Mouse (Mus musculus) CH12.LX (cell line): ENCODE measurements around the gene Cyp2u1. TPM values are rescaled to one million over a fixed set of nuclear protein-coding genes. Genes with fewer than 3 reads are reported as not detected.

Experiments
- DNase-seq: peaks from one replicate; pipeline ENCODE4 v3.0.0-alpha.2; 2013; ENCODE audit errors: extremely low read depth
- H3K27ac ChIP-seq: 2 replicates; pipeline ENCODE4 v1.5.1; 2012; ENCODE audit warnings: low read depth, mild to moderate bottlenecking, control low read depth, moderate library complexity; ENCODE audit not compliant: insufficient read depth
- H3K27me3 ChIP-seq: replicated peaks from 2 replicates; pipeline ENCODE3; 2012; ENCODE audit warnings: inconsistent platforms
- H3K36me3 ChIP-seq, 2 experiments: replicated peaks in 1 of 2; 2 replicates each; pipeline versions ENCODE3 to v1.6.1; 2012; ENCODE audit warnings: inconsistent platforms in 1 of 2, low read length in 1 of 2, mild to moderate bottlenecking in 1 of 2, mixed read lengths in 1 of 2, moderate library complexity in 1 of 2; ENCODE audit not compliant: control insufficient read depth in 1 of 2, insufficient read depth in 1 of 2
- H3K4me1 ChIP-seq, 2 experiments: 2 replicates each; pipeline ENCODE4 v1.6.1; 2012; ENCODE audit warnings: inconsistent platforms in 1 of 2, moderate library complexity in 1 of 2; ENCODE audit not compliant: insufficient read depth in 2 of 2, control insufficient read depth in 1 of 2
- H3K4me2 ChIP-seq: 2 replicates; pipeline ENCODE4 v1.6.1; 2012; ENCODE audit warnings: low read depth, mild to moderate bottlenecking, control low read depth; ENCODE audit not compliant: poor library complexity, insufficient read depth, severe bottlenecking
- H3K4me3 ChIP-seq, 3 experiments: fragments of 150-350 bp in 1 of 3; sonication (generic) in 1 of 3; replicated peaks in 1 of 3; 2 replicates each; pipeline versions ENCODE3 to v1.5.1; 2011 to 2012; ENCODE audit warnings: low read depth in 2 of 3, low read length in 2 of 3, mild to moderate bottlenecking in 2 of 3, moderate library complexity in 2 of 3, control low read depth in 1 of 3, improper control_type of control experiment in 1 of 3, inconsistent platforms in 1 of 3, mixed read lengths in 1 of 3; ENCODE audit not compliant: poor library complexity in 1 of 3
- H3K79me2 ChIP-seq: replicated peaks from 2 replicates; pipeline ENCODE4 v1.6.1; 2012; ENCODE audit warnings: mild to moderate bottlenecking, moderate library complexity; ENCODE audit not compliant: control insufficient read depth, poor library complexity, insufficient read depth, severe bottlenecking; ENCODE audit errors: extremely low read depth
- H3K9ac ChIP-seq: 2 replicates; pipeline ENCODE4 v1.6.1; 2012; ENCODE audit warnings: low read depth, mild to moderate bottlenecking, control low read depth, moderate library complexity; ENCODE audit not compliant: insufficient read depth
- H3K9me3 ChIP-seq: replicated peaks from 2 replicates; pipeline ENCODE3; 2012; ENCODE audit warnings: low read length, inconsistent platforms, mixed read lengths
- CHD2 ChIP-seq: IDR thresholded peaks from 2 replicates; pipeline ENCODE4 v1.6.1; 2011; ENCODE audit warnings: low read length, improper control_type of control experiment
- CTCF ChIP-seq, 2 experiments: IDR thresholded peaks in 1 of 2; conservative IDR thresholded peaks in 1 of 2; 2 replicates each; pipeline ENCODE4 v1.5.1; 2011 to 2012; ENCODE audit warnings: low read depth in 2 of 2, low read length in 2 of 2, improper control_type of control experiment in 1 of 2, inconsistent platforms in 1 of 2, mild to moderate bottlenecking in 1 of 2, moderate library complexity in 1 of 2
- ETS1 ChIP-seq: conservative IDR thresholded peaks from 2 replicates; pipeline ENCODE4 v1.6.1; 2012; ENCODE audit warnings: low read depth, mild to moderate bottlenecking, inconsistent platforms, low read length, improper control_type of control experiment, moderate library complexity
- GABPA ChIP-seq: IDR thresholded peaks from 2 replicates; pipeline ENCODE4 v1.6.1; 2012; ENCODE audit warnings: low read depth, low read length, improper control_type of control experiment, inconsistent platforms; ENCODE audit not compliant: insufficient replicate concordance
- HCFC1 ChIP-seq: IDR thresholded peaks from 2 replicates; pipeline ENCODE4 v1.6.1; 2012; ENCODE audit warnings: low read depth, mild to moderate bottlenecking, inconsistent platforms, low read length, improper control_type of control experiment
- JUN ChIP-seq: IDR thresholded peaks from 2 replicates; pipeline ENCODE4 v1.6.1; 2011; ENCODE audit warnings: low read depth, mild to moderate bottlenecking, low read length, improper control_type of control experiment, moderate library complexity; ENCODE audit not compliant: insufficient read depth
- KAT2A ChIP-seq: IDR thresholded peaks from 2 replicates; pipeline ENCODE4 v1.6.1; 2012; ENCODE audit warnings: low read length, improper control_type of control experiment, inconsistent platforms; ENCODE audit not compliant: insufficient replicate concordance
- MAFK ChIP-seq: IDR thresholded peaks from 2 replicates; pipeline ENCODE4 v1.6.1; 2011; ENCODE audit warnings: low read length, improper control_type of control experiment; ENCODE audit not compliant: insufficient replicate concordance
- MAX ChIP-seq: IDR thresholded peaks from 2 replicates; pipeline ENCODE4 v1.6.1; 2011; ENCODE audit warnings: low read length, improper control_type of control experiment
- MAZ ChIP-seq: IDR thresholded peaks from 2 replicates; pipeline ENCODE4 v1.6.1; 2012; ENCODE audit warnings: low read depth, mild to moderate bottlenecking, inconsistent platforms, low read length, improper control_type of control experiment, moderate library complexity
- NRF1 ChIP-seq: IDR thresholded peaks from 2 replicates; pipeline ENCODE4 v1.6.1; 2014; ENCODE audit warnings: low read depth, mild to moderate bottlenecking, inconsistent platforms, low read length, improper control_type of control experiment, moderate library complexity
- PAX5 ChIP-seq: IDR thresholded peaks from 2 replicates; pipeline ENCODE4 v1.6.1; 2012; ENCODE audit warnings: low read length, inconsistent platforms, mixed read lengths
- RAD21 ChIP-seq: IDR thresholded peaks from 2 replicates; pipeline ENCODE4 v1.6.1; 2011; ENCODE audit warnings: low read depth, mild to moderate bottlenecking, low read length, improper control_type of control experiment, moderate library complexity
- SIN3A ChIP-seq: IDR thresholded peaks from 2 replicates; pipeline ENCODE4 v1.6.1; 2012; ENCODE audit warnings: low read length, improper control_type of control experiment, inconsistent platforms
- SMC3 ChIP-seq: IDR thresholded peaks from 2 replicates; pipeline ENCODE4 v1.6.1; 2011; ENCODE audit warnings: low read depth, low read length, improper control_type of control experiment
- UBTF ChIP-seq: IDR thresholded peaks from 2 replicates; pipeline ENCODE4 v1.6.1; 2012; ENCODE audit warnings: low read depth, mild to moderate bottlenecking, inconsistent platforms, low read length, improper control_type of control experiment, moderate library complexity
- ZC3H11A ChIP-seq: IDR thresholded peaks from 2 replicates; pipeline ENCODE4 v1.6.1; 2012; ENCODE audit warnings: low read depth, mild to moderate bottlenecking, inconsistent platforms, low read length, improper control_type of control experiment
- ZMIZ1 ChIP-seq: IDR thresholded peaks from 2 replicates; pipeline ENCODE4 v1.6.1; 2012; ENCODE audit warnings: low read depth, mild to moderate bottlenecking, inconsistent platforms, low read length, improper control_type of control experiment
- dilution Hi-C: fragments of 300-500 bp; cut with MboI; formaldehyde crosslinking; loops from 2 replicates; pipeline ENCODE4 v1.14.3; 2020; ENCODE audit warnings: low sequenced_read_pairs; ENCODE audit not compliant: extremely low pct_unique_long_range_greater_than_20kb, extremely low pct_ligation_motif_present
- in situ Hi-C: fragments of 300-500 bp; cut with MboI; formaldehyde crosslinking; loops from 3 replicates; pipeline ENCODE4 v1.14.3; 2019; ENCODE audit warnings: low sequenced_read_pairs, low pct_ligation_motif_present, low pct_unique_long_range_greater_than_20kb, mixed read lengths
- polyA plus RNA-seq: library from polyadenylated mRNA; unstranded; fragments of >175 nt; gene quantifications from 2 replicates; pipeline ENCODE4 v1.2.1, GENCODE M21; 2012; ENCODE audit warnings: low read depth; ENCODE audit not compliant: insufficient read length
- total RNA-seq, 2 experiments: library from RNA; depleted of rRNA; stranded (reverse); fragments of 300-350 nt in 1 of 2; fragments of >200 nt in 1 of 2; gene quantifications; 2 replicates each; pipeline ENCODE4 v1.2.3; 2012 to 2014

Gene Cyp2u1
- total and polyA plus RNA-seq, 3 experiments = 0.54 to 2.0 (median 0.60) TPM

DNA sequence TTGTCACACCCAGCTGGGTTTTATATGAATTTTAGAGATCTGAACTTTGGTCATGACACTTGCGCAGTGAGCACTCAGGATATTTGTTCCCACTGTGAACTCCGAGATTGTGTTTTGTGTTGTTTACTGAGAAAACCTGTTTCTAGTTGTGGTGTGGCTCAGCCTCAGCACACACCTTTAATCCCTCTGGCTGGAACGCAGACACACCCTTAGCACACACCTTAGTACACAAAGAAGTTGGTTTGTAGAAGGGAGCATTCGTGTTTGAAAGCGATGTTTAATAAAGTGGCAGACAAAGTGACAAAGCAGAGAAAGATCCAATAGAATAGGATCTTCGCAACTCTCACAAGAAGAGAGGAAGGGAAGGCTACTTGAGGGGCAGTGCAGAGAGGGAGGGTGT is 42.6 kb downstream of the Cyp2u1 start:
- DNase-seq = no peak
- Histone ChIP-seq H3K9ac (no peak overlapping the region), H3K79me2 (0 out of 2 replicates have a peak, but pooled peaks cover 4% of the 10 kb centered on the region), H3K27ac (no peak overlapping the region), H3K27me3 (no peaks in the 10 kb centered on the region), H3K4me2 (no peak overlapping the region), H3K4me1 (peaks cover 0 to 9% of the 10 kb centered on the region in 2 experiments; a peak in 1 of 4 replicates), H3K4me3 (no peak overlapping the region), H3K36me3 (peaks cover 0 to 40% of the 10 kb centered on the region in 2 experiments), H3K9me3 (no peaks in the 10 kb centered on the region)
- in situ Hi-C loops (no loop called here), dilution Hi-C loops (no loop called here)
- TF ChIP-seq SIN3A (no peak), RAD21 (no peak), HCFC1 (no peak)

DNA sequence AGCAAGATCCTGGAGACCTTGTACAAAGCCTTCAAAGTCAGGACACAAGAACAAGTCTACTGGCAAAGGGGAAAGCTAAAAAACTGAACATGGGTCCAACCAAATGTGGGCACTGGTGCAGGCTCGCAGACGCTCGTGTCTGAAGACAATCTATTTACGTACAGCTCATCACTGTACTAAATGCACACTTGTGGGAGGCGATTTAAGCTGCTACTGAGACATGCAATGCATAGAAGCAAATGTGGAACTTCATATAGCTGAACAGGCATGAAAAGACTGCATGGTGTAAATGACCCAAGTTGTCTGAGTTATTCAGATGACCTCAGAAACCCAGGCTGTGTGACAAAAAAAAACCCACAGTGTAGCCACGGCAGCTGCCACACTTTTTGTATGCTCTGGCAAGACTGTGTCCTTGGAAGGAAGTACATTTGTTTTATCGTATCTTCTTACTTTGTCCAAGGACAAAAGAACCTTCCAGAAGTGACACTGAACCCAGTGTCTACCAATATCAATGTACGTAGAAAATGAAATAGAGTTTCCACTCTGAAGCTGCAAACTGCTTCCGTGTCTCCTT is 43.5 kb downstream of the Cyp2u1 start:
- no peak overlapping the region for H3K9ac ChIP-seq
- no peaks in the 10 kb centered on the region for H3K27me3 ChIP-seq
- no peak overlapping the region for H3K27ac ChIP-seq
- dilution Hi-C loops (no loop called here), in situ Hi-C loops (no loop called here)
- H3K4me3 ChIP-seq = no peak overlapping the region
- no peak for DNase-seq
- H3K79me2 ChIP-seq = 0 out of 2 replicates have a peak, but pooled peaks cover 4% of the 10 kb centered on the region
- peaks cover 0 to 9% of the 10 kb centered on the region in 2 experiments; a peak in 1 of 4 replicates for H3K4me1 ChIP-seq
- peaks cover 0 to 33% of the 10 kb centered on the region in 2 experiments for H3K36me3 ChIP-seq
- H3K4me2 ChIP-seq = no peak overlapping the region
- no peaks in the 10 kb centered on the region for H3K9me3 ChIP-seq
- TF ChIP-seq GABPA = no peak
- TF ChIP-seq MAZ = no peak
- no peak for TF ChIP-seq RAD21
- no peak for TF ChIP-seq SIN3A
- TF ChIP-seq ETS1 = no peak
- no peak for TF ChIP-seq KAT2A
- TF ChIP-seq PAX5 = no peak
- TF ChIP-seq CTCF (conservative IDR thresholded peaks at IDR 0.05 in 1 of 2, IDR thresholded peaks at IDR 0.05 in 1 of 2; ENCODE audit: low read depth in 2 of 2, low read length in 2 of 2) = no peak
- TF ChIP-seq UBTF = no peak
- no peak for TF ChIP-seq NRF1

DNA sequence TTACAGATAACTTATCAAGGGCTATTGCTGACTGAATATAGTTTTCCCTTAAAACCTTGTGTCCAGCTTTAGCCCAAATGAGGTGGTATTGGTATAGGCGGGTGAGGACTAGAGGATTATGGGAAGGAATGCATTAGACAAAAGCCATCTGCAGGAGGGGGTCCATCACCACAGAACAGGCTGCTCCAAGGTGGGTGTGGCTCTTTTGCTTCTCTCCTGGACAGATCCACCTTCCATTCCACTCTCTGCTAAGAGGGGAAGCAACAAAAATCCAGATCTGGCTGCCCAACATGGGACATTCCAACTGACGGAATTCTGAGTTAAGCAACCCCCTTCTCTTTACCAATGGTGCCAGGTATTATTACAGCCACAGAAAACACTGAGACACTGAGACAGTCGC is 44.1 kb downstream of the Cyp2u1 start:
- dilution Hi-C loops = no loop called here
- H3K27ac ChIP-seq = no peak overlapping the region
- TF ChIP-seq SMC3 = no peak
- TF ChIP-seq MAZ = no peak
- TF ChIP-seq ZMIZ1 = no peak
- TF ChIP-seq MAFK = no peak
- TF ChIP-seq ZC3H11A = no peak
- TF ChIP-seq MAX = no peak
- TF ChIP-seq PAX5 = no peak
- no peak for TF ChIP-seq CHD2
- TF ChIP-seq JUN = no peak
- TF ChIP-seq, all 38 proteins: peak for 0

More for the DNA sequence above, 44.1 kb downstream of the Cyp2u1 start:
- Histone ChIP-seq H3K36me3 (peaks cover 0 to 33% of the 10 kb centered on the region in 2 experiments), H3K9ac (no peak overlapping the region), H3K4me2 (no peak overlapping the region), H3K27me3 (no peaks in the 10 kb centered on the region), H3K4me3 (no peak overlapping the region), H3K4me1 (peaks cover 0 to 9% of the 10 kb centered on the region in 2 experiments; a peak in 1 of 4 replicates), H3K9me3 (no peaks in the 10 kb centered on the region), H3K79me2 (0 out of 2 replicates have a peak, but pooled peaks cover 4% of the 10 kb centered on the region)
- no peak for DNase-seq
- in situ Hi-C loops = no loop called here
